Mouse (Mus musculus) kidney, postnatal 36 days (tissue): ENCODE measurements around the gene Rbpjl.

Experiments used
- DNase-seq, 2 experiments: peaks; one replicate each; pipeline ENCODE4 v3.0.0; 2021 to 2022; ENCODE audit warnings: mixed read lengths in 2 of 2

Rbpjl gene

GRCm38 (mm10) chr2:164430697-164431096 lies 27.8 kb downstream of the Rbpjl start:
- peak; percentile 74 to 80 for DNase-seq

- peak in 1 of 2 experiments; percentile 71 for DNase-seq
Measured at GRCm38 (mm10) chr2:164431676-164432465, 28.9 kb downstream of the Rbpjl start.

DNA sequence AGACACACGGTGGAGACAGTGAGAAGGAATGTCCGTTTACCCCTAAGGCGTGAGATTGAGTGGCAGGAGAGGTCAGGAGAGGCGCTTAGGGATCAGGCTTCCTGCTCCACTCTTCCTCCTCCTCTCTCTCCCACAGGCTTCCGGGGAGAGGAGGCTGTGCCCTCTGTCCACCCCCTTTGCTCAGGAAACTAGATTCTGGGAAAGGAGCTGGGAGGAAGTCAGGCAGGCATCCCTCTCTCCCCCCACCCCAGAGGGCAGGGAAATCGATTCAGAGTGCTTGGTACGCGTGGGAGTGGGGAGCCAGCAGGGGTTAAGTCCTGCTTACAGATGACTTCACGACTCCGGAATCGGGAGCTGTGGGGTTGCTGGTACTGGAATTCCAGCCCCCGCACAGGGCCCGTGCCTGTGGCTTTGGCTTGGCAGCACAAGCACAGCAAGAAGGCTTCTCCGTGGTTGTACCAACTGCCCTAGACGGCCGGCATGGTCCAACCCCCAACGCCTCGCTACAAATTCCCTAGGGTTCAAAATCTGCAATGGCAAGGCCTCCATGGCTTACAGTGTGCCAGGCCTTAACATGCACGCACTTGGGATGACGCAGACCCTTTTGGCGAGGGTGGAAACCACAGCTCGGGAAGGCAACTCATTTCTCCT lies 29.7 kb downstream of the Rbpjl start:
- DNase-seq = peak in 1 of 2 experiments; percentile 68

DNA sequence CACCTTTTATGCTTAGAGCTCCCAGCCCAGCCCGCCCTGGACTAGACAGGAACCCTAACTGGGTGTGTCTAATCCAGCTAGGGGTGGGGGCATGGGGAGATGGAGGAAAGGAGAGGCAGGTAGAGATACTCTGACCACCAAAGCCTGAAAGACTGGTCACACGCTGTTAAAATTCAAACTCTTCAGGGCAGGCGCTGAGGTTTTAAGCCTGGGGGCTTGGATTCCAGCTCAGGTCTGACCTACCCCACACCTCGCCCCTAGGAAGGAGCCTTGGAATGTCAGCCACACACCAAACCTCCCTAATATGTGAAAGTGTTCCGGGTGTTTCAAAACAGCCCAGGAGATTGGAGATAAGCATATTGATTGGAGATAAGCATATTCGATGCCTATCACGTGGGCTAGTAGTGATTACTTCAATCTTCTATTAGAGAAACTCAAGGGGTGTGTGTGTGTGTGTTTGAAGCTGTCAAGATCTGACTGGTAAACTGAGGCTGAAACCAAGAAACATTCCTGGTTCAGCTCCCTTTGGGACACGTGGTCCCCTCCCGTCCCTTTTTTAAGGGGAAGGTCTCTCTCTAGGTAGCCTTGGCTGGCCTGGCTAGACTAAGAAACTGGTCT lies 30.4 kb downstream of the Rbpjl start:
- peak in 1 of 2 experiments; percentile 30 for DNase-seq

GRCm38 (mm10) chr2:164434681-164435080 lies 31.7 kb downstream of the Rbpjl start:
- peak in 1 of 2 experiments; percentile 52 for DNase-seq

- peak in 1 of 2 experiments; percentile 56 for DNase-seq
Measured at GRCm38 (mm10) chr2:164435216-164436090, 32.5 kb downstream of the Rbpjl start.

DNA sequence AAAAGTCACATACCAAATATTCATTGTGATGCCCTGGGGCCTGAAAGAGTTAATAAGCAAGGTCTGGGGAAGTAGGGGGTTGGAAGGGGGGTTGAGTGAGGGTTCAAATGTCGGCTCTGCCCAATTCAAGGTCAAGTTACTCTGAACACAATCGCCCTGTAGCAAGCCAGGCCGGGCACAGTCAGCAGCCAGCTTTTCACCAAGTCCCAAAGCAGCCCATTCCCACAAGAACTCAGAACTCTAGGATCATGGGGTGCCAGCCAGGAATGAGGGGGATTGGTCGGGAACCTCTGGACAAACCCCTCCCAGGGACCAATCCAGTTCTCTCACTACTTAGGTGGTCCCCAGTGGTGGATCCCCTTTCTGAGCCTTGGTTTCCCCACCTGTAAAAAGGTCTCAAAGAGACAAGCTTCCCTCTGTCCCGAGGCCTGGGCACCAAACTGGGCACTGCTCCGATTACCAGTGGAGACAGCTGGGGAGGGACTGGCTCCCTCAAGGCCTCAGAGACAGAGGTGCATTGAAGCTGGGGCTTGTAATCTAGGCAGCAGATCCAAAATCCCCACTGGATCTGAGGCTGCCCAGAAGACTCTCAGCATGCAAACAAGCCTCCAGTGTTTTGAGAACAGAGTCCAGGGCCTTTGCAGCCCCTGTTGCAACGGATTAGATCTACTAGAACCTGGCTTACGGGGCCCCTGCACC lies 33.4 kb downstream of the Rbpjl start:
- DNase-seq = peak in 1 of 2 experiments; percentile 52

DNA sequence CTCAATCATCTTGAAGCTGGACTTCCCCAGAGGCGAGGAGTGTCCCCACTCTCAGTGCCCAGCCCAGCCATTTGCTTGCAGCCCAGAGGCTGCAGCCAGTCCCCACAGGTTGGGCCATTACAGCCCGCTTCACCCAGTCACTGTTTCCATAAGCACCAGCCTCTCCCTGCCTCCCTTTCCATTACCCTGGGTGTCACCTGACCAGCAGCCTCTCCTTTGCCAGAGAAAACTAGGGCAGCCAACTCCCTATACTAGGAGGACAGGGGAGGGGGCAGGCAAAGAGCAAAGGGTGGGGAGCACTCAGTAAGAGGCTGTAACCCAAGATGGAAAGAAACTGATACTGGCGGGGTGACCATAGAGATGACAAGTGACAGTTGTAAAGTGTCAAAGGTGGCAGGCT lies 34.0 kb downstream of the Rbpjl start:
- DNase-seq = peak; percentile 79 to 90

- peak; percentile 81 to 86 for DNase-seq
Measured at GRCm38 (mm10) chr2:164437710-164438109, 34.8 kb downstream of the Rbpjl start.

DNA sequence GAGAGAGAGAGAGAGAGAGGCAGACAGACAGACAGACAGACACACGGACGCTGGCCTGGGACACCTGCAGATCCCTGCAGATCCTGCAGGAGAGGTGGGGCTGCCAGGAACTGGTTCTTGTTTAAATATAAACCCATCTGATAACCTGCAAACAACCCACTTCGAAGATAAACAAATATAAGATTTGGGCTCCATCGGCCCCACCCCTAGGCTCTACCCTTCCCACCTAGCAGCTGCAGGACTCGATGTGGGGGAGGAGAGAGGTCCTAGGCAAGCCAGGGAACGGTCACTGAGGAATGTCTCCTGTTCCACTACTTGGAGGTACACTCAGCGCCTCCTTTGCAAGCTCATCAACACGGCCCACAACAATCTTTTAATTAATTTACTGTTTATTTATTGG lies 35.3 kb downstream of the Rbpjl start:
- DNase-seq = peak in 1 of 2 experiments; percentile 40

DNA sequence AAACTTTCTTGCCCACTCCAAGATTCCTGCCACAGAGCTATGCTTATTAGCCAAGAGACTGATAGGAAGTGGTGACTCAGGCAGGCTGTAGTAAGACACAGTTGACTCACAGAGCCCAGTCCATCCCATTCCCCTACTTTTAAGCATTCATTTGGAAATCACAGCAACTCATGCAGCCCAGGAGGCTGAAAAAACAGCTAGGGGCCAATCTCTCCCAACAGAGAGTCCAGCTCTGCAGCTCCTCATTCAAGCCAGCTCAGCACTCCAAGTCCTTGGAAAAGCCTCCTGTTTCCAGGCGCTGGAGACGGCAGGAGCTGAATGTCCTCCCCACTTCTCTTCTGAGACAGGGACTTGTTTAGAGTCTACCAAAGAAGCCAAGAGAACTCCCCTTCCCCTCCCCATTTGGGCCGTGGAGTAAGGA lies 36.1 kb downstream of the Rbpjl start:
- DNase-seq = no peak

GRCm38 (mm10) chr2:164440314-164440713 lies 37.4 kb downstream of the Rbpjl start:
- peak in 1 of 2 experiments; percentile 60 for DNase-seq

- DNase-seq = peak in 1 of 2 experiments; percentile 71
Measured at GRCm38 (mm10) chr2:164441155-164441554, 38.2 kb downstream of the Rbpjl start.

DNA sequence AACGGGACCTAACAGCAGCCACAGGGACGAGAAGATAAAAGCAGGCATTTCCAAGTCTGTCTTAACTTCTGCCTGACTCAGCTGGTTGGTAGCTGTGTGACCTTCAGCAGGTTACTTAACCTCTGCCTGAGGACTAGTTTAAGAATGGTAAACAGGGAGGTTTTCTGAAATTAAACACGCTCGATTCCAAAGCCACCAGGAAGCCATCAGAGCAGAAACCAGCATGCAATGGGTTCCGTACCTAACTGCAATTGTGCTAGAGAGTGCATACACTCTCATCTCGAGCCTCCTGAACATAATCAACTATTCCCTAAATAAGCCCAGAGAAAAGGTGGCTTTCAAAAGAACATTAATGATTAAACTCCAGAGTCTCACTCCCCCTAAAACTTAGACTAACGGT lies 38.8 kb downstream of the Rbpjl start:
- no peak for DNase-seq

GRCm38 (mm10) chr2:164442315-164443050 lies 39.5 kb downstream of the Rbpjl start:
- peak in 1 of 2 experiments; percentile 58 for DNase-seq

GRCm38 (mm10) chr2:164443051-164443437 lies 40.1 kb downstream of the Rbpjl start:
- peak; percentile 93 to 95 for DNase-seq

GRCm38 (mm10) chr2:164443460-164444000 lies 40.6 kb downstream of the Rbpjl start, which contains the start of gene Sdc4:
Gene Sdc4, minus strand, starts transcription at chr2:164443887.
- no peak for DNase-seq

GRCm38 (mm10) chr2:164444701-164445100 lies 41.8 kb downstream of the Rbpjl start:
- DNase-seq = no peak

GRCm38 (mm10) chr2:164445399-164446085 lies 42.6 kb downstream of the Rbpjl start:
- no peak for DNase-seq

DNA sequence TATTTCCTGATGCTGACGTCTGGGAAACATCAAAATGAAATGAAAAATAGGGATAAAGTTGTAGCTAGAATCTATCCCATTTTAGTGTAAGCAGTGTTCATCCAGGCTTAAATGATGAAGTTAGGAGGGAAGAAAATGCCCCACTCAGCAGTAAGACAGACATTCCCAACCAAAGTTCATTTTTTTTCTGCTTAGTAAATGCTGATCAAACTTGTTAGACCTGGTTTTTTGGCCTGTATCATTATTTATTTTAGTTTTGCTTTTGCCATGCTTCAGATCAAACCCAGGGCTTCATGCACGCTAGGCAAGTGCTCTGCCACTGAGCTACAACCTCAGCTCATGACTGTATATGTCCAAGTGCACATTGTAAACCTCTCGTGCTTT lies 43.1 kb downstream of the Rbpjl start:
- no peak for DNase-seq
